Mouse (Mus musculus): ENCODE measurements around the gene Smim12. TPM values are rescaled to one million over a fixed set of nuclear protein-coding genes. Genes with fewer than 3 reads are reported as not detected.

Gene Smim12
- polyA plus RNA-seq, 1 experiment = 19.3 TPM

DNA sequence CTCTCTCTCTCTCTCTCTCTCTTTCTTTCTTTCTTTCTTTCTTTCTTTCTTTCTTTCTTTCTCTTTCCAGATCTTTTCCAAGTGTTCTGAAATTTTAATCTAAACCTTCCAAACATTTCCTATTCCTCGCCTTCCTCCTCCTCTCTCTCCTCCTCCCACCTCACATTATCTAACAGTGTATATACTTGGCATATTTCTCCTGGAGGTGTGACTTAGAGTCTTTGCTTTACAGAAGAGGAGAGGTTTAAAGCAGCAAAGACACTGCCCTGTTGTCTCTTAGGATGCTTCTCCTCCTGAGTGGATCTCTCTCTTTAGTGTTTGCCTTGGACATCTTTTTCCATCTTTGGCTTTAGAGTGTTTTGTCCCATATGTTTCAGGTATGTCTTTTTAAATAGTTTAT, 40.5 kb upstream of the Smim12 start:
- DNase-seq (ENCODE audit: low read depth in 1 of 2, low spot score in 2 of 2) = no peak
- TF ChIP-seq POLR2A (IDR thresholded peaks at IDR 0.05; ENCODE audit: low read depth, low read length) = no peak
- TF ChIP-seq CTCF (IDR thresholded peaks at IDR 0.05; ENCODE audit: extremely low read depth, insufficient read depth, insufficient read length, insufficient replicate concordance) = no peak
- WGBS = 69% methylated on average over 1 of the region's 1 CpGs

DNA sequence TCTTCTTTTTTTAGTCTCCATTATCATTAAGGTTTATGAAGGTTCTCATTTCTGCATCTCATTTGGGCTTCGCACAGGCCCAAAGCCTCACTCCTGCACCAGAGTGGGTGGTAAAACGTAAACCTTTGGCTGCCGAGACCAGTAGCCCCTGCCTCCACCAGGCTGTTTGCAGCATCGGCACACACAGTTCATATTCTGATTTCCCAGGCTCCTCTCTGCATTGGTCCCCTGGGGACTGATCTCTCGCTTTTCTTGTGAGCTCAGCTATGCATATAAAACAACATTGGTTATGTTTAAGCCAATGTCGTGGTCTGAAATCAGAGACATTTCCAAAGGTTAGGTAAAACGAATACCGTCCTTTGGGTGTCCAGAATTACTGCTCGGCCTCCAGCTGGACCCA, 32.3 kb upstream of the Smim12 start:
- 75% methylated on average over 9 of the region's 9 CpGs for WGBS
- Histone ChIP-seq H3K4me1 (ENCODE audit: control insufficient read depth, insufficient read depth, insufficient read length) (no peaks in the 10 kb centered on the region), H3K27me3 (ENCODE audit: control insufficient read depth, insufficient read depth, low read length) (peaks cover 5% of the 10 kb centered on the region; the same call in 1 of the 2 replicates), H3K36me3 (ENCODE audit: control insufficient read depth, insufficient read depth, low read length) (no peaks in the 10 kb centered on the region), H3K27ac (ENCODE audit: insufficient read depth, low read length) (no peak overlapping the region), H3K4me3 (ENCODE audit: extremely low read depth, insufficient read depth, insufficient read length) (no peak overlapping the region)
- DNase-seq (ENCODE audit: low read depth in 1 of 2, low spot score in 2 of 2) = no peak
- no peak for TF ChIP-seq POLR2A (IDR thresholded peaks at IDR 0.05; ENCODE audit: low read depth, low read length)
- TF ChIP-seq CTCF (IDR thresholded peaks at IDR 0.05; ENCODE audit: extremely low read depth, insufficient read depth, insufficient read length, insufficient replicate concordance) = no peak

More for the DNA sequence above, 40.5 kb upstream of the Smim12 start:
- Histone ChIP-seq H3K4me3 (ENCODE audit: extremely low read depth, insufficient read depth, insufficient read length) (no peak overlapping the region), H3K27ac (ENCODE audit: insufficient read depth, low read length) (no peak overlapping the region), H3K4me1 (ENCODE audit: control insufficient read depth, insufficient read depth, insufficient read length) (no peaks in the 10 kb centered on the region), H3K36me3 (ENCODE audit: control insufficient read depth, insufficient read depth, low read length) (no peaks in the 10 kb centered on the region), H3K27me3 (ENCODE audit: control insufficient read depth, insufficient read depth, low read length) (no peaks in the 10 kb centered on the region)

DNA sequence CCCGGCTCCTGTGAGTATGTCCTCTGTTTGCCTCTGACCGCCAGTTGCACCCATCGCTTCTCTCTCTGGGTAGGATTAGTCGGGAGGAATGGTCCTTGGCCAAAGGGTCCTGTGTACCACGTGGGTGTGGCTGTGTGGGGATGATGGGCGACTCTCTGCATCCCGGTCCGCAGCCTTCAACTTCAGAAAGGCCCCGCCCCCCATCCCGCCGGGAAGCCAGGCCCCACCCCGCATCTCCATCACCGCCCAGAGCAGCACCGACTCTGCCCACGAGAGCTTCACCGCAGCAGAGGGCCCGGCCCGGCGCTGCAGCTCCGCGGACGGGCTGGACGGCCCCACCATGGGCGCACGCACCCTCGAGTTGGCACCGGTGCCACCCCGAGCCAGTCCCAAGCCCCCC, 29.1 kb upstream of the Smim12 start:
- DNase-seq (ENCODE audit: low read depth in 1 of 2, low spot score in 2 of 2) = no peak
- Histone ChIP-seq H3K4me1 (ENCODE audit: control insufficient read depth, insufficient read depth, insufficient read length) (no peaks in the 10 kb centered on the region), H3K4me3 (ENCODE audit: extremely low read depth, insufficient read depth, insufficient read length) (no peak overlapping the region), H3K27ac (ENCODE audit: insufficient read depth, low read length) (no peak overlapping the region), H3K36me3 (ENCODE audit: control insufficient read depth, insufficient read depth, low read length) (no peaks in the 10 kb centered on the region), H3K27me3 (ENCODE audit: control insufficient read depth, insufficient read depth, low read length) (peaks cover 5% of the 10 kb centered on the region; the same call in 1 of the 2 replicates)
- no peak for TF ChIP-seq CTCF (IDR thresholded peaks at IDR 0.05; ENCODE audit: extremely low read depth, insufficient read depth, insufficient read length, insufficient replicate concordance)
- TF ChIP-seq POLR2A (IDR thresholded peaks at IDR 0.05; ENCODE audit: low read depth, low read length) = no peak
- 22% methylated on average over 27 of the region's 28 CpGs for WGBS

DNA sequence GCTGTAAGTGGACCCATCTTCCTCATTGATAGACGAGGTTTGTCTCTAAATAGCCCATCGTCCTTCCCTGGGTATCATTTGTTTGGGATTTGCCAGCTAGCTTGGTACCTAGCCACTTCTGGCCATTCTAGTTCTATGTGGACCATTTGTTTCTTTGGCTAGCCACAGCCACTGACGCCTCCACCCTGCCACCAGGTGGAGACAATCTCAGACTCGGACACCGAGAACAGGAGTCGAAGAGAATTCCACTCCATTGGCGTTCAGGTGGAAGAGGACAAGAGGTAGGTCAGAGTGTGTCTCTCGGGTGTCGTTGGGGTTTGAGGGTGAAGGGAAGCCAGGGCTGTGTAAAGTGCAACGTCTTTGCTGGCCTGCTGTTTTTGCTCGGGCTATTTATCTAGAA, 28.5 kb upstream of the Smim12 start:
- no peak for DNase-seq (ENCODE audit: low read depth in 1 of 2, low spot score in 2 of 2)
- H3K27ac ChIP-seq (ENCODE audit: insufficient read depth, low read length) = no peak overlapping the region
- no peak for TF ChIP-seq POLR2A (IDR thresholded peaks at IDR 0.05; ENCODE audit: low read depth, low read length)
- no peak for TF ChIP-seq CTCF (IDR thresholded peaks at IDR 0.05; ENCODE audit: extremely low read depth, insufficient read depth, insufficient read length, insufficient replicate concordance)
- H3K4me3 ChIP-seq (ENCODE audit: extremely low read depth, insufficient read depth, insufficient read length) = no peak overlapping the region
- peaks cover 5% of the 10 kb centered on the region; the same call in 1 of the 2 replicates for H3K27me3 ChIP-seq (ENCODE audit: control insufficient read depth, insufficient read depth, low read length)
- no peaks in the 10 kb centered on the region for H3K4me1 ChIP-seq (ENCODE audit: control insufficient read depth, insufficient read depth, insufficient read length)
- H3K36me3 ChIP-seq (ENCODE audit: control insufficient read depth, insufficient read depth, low read length) = no peaks in the 10 kb centered on the region
- WGBS = 47% methylated on average over 11 of the region's 11 CpGs

DNA sequence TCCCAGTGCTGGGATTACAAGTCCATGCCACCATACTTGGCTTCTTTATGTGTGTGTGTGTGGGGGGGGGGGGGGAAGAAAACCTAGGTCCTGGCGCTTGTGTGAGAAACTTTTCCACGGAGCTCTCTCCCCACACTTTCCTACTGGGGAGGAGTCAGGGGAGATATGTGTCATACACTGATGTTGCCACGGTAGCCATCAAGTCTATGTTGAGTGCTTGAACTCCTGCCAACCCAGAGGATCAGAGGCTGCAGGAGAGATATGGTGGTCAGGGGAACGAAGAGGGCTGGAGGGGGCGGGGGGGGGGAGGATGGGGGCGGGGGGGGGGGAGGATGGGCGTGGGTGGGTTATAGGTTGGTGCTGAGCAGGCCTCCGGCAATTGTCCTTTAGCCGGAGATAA, 27.8 kb upstream of the Smim12 start:
- no peaks in the 10 kb centered on the region for H3K36me3 ChIP-seq (ENCODE audit: control insufficient read depth, insufficient read depth, low read length)
- no peak for TF ChIP-seq CTCF (IDR thresholded peaks at IDR 0.05; ENCODE audit: extremely low read depth, insufficient read depth, insufficient read length, insufficient replicate concordance)
- no peak for TF ChIP-seq POLR2A (IDR thresholded peaks at IDR 0.05; ENCODE audit: low read depth, low read length)
- H3K4me3 ChIP-seq (ENCODE audit: extremely low read depth, insufficient read depth, insufficient read length) = no peak overlapping the region
- no peak for DNase-seq (ENCODE audit: low read depth in 1 of 2, low spot score in 2 of 2)
- WGBS = 48% methylated on average over 7 of the region's 9 CpGs
- no peak overlapping the region for H3K27ac ChIP-seq (ENCODE audit: insufficient read depth, low read length)
- peaks cover 5% of the 10 kb centered on the region; the same call in 1 of the 2 replicates for H3K27me3 ChIP-seq (ENCODE audit: control insufficient read depth, insufficient read depth, low read length)
- H3K4me1 ChIP-seq (ENCODE audit: control insufficient read depth, insufficient read depth, insufficient read length) = no peaks in the 10 kb centered on the region

DNA sequence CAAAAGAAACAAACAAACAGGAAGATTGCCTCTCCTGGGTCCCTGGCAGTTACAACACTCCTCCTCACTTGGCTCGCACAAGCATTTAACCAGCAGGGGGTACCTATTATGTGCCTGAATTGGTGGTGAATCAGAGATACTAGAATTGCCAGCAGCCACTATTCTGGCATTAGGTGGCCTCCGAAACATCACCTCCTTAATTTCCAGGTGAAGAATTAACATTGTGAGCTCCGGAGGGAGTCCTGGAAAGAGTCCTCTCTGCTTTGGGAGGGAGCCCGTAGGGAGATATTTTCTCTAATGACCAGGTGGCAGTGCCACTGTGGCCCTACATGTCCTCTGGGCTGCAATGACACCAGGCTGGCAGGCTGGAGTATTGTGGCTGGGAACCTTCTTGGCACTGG, 27.3 kb upstream of the Smim12 start:
- Histone ChIP-seq H3K4me3 (ENCODE audit: extremely low read depth, insufficient read depth, insufficient read length) (no peak overlapping the region), H3K4me1 (ENCODE audit: control insufficient read depth, insufficient read depth, insufficient read length) (no peaks in the 10 kb centered on the region), H3K27me3 (ENCODE audit: control insufficient read depth, insufficient read depth, low read length) (peaks cover 5% of the 10 kb centered on the region; the same call in 1 of the 2 replicates), H3K27ac (ENCODE audit: insufficient read depth, low read length) (no peak overlapping the region), H3K36me3 (ENCODE audit: control insufficient read depth, insufficient read depth, low read length) (no peaks in the 10 kb centered on the region)
- DNase-seq (ENCODE audit: low read depth in 1 of 2, low spot score in 2 of 2) = no peak
- TF ChIP-seq POLR2A (IDR thresholded peaks at IDR 0.05; ENCODE audit: low read depth, low read length) (no peak), CTCF (IDR thresholded peaks at IDR 0.05; ENCODE audit: extremely low read depth, insufficient read depth, insufficient read length, insufficient replicate concordance) (no peak)
- 73% methylated on average over 4 of the region's 4 CpGs for WGBS

DNA sequence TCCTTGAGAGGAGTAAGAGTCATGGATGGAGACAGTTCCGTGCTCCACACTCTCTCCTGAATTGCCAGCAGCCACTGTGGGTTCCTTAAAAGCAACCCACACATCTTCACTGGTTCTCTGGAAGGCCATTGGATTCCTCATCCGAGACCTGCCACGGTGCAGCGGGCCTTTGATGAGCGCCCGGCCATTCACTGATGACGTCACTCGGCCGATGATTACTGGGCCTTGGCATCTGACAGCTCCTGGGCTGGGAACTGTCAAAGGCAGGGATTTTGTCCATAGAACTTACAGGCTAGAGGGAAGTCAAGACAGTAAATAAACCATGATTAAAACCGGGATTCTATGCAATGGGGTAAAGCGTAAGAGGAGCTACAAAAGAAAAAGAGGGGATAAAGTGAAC, 26.5 kb upstream of the Smim12 start:
- 66% methylated on average over 11 of the region's 11 CpGs for WGBS
- H3K4me1 ChIP-seq (ENCODE audit: control insufficient read depth, insufficient read depth, insufficient read length) = no peaks in the 10 kb centered on the region
- no peak overlapping the region for H3K27ac ChIP-seq (ENCODE audit: insufficient read depth, low read length)
- H3K36me3 ChIP-seq (ENCODE audit: control insufficient read depth, insufficient read depth, low read length) = no peaks in the 10 kb centered on the region
- no peak overlapping the region for H3K4me3 ChIP-seq (ENCODE audit: extremely low read depth, insufficient read depth, insufficient read length)
- no peak for DNase-seq (ENCODE audit: low read depth in 1 of 2, low spot score in 2 of 2)
- peaks cover 5% of the 10 kb centered on the region; the same call in 1 of the 2 replicates for H3K27me3 ChIP-seq (ENCODE audit: control insufficient read depth, insufficient read depth, low read length)
- TF ChIP-seq CTCF (IDR thresholded peaks at IDR 0.05; ENCODE audit: extremely low read depth, insufficient read depth, insufficient read length, insufficient replicate concordance) (no peak), POLR2A (IDR thresholded peaks at IDR 0.05; ENCODE audit: low read depth, low read length) (no peak)

Measured in spleen, adult 2 months (tissue).